Mouse (Mus musculus) T-cell, adult 2 months (primary cell): ENCODE data around the gene Cct5.
A peak's percentile ranks its signal among the peaks of the same experiment; 100 is the strongest.
"Not testable (repeated sequence)": the region's sequence is repeated elsewhere in the genome, so short reads cannot be mapped to it uniquely, and the experiment has no call there.

Experiments used
- DNase-seq: peaks from one replicate; pipeline ENCODE4 v3.0.0; 2022; ENCODE audit warnings: low spot score

Cct5 gene

DNA sequence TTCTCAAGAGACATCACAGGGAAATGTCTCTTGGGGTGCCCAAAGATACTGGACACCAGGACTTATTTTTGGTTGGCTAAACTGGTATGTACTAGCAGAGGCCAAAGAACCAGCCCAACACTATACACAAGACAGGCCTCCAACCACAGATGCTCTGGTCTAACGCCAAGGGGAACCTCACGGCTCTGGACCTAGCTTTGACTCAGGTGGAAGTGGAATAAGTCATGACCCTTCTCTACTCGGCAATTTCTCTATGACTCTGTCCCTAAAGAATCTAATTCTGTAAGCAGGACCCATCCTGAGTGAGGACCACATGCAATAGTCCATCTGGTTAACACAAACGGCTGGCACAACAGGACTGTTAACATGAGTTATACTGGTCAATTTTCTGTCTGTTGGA is 1.8 kb downstream of the Cct5 start:
- DNase-seq: no peak

DNA sequence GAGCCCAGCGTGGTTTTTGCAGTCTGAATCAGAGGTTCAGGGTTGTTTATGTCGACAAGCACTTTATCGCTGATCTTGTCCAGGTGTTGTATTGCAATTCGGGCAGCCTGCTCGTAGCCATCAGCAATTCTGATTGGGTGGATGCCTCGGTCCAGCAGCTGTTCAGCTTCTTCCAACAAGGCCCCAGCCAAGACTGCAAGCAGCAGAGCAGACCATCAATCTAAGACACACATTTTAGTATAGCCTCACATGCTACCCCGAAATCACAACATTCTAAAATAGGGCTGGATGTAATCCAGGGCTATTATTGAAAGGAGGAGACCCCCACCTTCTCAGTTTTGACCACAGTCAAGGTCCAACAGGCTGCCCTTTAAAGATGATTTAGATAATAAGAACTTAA is 6.0 kb downstream of the Cct5 start:
- DNase-seq: no peak

DNA sequence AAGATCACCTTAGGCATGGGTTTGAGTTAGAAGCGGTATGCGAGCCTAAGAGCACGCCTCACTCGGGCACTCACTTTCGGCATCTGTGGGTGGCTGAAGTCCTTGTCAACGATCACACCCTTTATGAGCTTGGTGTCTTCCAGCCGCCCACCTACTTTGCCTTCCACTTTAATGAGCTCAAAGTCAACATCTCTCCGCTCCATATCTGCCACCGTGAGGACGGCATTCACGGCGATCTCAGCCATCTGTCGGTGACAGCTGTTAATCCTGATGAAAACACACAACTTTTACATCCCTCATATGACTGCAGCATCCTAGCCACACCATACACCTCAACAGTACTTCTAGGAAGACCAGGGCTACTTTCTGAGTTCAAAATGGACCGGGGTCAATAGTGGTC is 7.3 kb downstream of the Cct5 start:
- no peak for DNase-seq

DNA sequence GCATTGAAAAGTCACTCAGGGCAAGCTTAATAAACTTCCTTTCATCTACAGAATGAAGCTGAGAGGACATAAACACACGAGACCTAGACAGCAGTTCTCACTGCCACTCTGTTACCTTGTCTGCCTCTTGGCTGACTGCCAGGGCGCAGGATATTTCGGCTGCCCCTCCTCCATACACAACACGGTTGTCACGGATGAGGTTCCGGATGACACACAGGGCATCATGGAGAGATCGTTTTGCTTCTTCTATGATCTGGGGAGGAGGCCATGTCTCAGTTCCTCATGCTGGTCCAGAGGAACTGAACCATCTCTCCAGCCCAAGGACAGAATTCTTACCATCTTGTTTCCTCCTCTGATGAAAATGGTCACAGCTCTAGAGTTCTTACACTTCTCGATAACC is 9.1 kb downstream of the Cct5 start:
- DNase-seq: no peak

DNA sequence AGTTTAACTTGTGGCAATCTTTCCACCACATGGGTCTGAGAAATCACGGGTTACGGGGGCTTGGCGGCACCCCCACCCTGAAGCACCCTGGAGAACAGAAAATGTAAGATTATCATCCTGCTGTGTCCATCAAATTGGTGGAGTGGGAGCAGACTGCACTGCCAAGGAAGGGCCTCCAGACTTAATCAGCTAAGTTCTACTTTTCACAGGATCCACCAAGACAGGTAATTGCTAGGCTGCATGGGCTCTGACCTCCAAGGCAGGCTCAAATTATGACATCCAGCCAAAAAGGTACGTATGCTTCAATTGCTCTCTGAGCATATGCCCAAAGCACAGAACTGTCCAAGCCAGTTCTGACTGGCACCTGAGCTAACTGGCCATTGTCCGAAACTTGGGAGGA is 11.4 kb downstream of the Cct5 start:
- DNase-seq: no peak

DNA sequence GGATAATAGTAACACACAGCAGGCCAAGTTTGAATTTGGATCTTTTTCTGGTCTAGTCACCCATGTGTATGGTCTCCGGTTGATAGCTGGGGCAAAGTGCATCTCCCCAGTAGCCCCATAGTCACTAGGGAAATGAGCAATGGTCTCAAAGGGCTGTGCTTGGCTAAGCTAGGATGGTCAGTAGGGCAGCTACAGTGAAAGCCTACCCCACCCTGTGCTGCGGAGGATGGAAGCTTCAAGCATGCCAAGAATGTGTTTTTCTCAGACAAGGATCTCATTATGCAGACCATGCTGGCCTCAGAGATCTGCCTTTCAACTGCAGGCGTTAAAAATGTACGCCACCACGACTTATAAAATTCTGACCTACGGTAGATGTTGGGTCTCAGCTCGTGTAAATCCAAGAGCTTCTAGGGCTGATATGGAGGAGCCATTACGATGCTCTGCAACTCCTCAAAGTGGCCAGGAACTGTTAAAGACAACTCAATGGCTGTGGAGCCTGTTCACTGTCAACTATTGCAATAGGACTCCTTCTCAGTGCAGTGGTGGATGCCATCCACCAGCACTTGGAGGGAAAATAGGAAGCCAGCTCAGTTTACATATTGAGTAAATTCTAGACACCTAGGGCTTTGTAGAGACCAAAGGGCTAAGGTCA is 12.5 kb downstream of the Cct5 start:
- no peak for DNase-seq

DNA sequence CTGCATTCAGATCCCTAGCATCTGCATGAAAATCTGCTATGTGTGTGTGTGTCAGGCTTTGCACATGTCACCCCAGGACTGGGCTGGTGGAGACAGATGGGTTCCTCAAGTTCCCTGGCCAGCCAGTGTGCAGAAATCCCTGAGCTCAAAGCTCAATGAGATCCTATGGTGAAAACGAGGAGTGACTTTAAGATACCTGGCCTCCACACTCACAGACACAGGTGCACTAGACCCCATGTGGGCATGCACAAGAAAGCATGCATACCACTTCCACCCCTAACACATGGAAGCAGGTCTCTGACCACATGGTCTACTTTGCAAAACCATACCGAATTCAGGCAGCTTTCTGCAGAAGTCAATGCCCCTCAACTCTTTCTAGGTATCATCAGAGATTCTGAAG is 13.8 kb downstream of the Cct5 start:
- no peak for DNase-seq

DNA sequence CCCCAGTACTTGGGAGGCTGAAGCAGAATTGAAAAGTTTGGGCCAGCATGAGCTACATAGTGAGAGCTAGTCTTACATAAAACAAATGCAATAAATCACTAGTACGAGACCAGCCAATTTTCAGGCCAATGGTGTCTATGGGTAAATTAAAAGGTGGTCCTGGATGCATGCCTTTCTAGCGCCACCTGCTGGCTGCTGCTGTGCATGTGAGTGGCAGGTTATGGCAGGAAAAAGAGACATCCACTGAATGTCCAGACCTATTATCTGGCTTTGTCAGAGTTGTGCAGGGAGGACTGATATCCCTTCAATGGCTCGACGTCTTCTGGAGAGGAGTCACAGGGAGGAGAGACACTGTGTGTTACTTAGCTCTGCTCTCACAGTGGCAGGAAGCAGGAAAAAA is 15.1 kb downstream of the Cct5 start:
- DNase-seq: peak; percentile 75

DNA sequence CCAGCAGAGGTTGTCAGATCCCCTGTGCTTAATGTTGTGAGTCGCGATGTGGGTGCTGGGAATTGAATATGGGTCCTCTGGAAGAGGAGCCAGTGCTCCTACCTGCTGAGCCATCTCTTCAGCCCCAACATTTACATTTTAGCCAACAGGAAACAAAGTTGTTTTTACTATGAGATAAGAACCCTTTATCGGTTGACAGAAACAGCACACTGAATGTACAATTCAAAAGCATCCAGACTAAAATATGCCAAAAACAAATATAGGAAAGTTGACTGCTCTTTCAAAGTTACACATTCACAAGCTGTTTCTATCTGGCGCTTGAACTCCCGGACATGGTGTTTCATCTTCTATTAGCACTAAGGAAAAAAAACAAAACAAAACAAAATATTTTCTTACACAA is 15.5 kb downstream of the Cct5 start:
- no peak for DNase-seq

DNA sequence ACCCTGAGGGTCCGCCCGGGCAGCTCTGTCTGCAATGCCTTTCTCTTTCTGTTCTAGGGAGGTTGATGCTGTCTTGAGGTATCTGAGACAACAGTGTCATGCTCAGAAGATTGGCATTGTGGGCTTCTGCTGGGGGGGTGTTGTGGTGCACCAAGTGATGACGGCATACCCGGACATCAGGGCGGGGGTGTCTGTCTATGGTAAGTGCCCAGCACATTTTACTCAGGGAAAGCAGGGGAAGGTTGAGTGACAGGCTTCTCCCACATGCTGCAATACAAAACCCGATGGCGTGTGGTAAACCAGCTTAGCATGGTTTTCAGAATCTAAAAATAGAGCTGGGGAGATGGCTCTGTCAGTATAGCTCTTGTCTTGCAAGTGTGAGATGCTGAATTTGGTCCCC is 16.4 kb downstream of the Cct5 start:
- peak; percentile 29 for DNase-seq

DNA sequence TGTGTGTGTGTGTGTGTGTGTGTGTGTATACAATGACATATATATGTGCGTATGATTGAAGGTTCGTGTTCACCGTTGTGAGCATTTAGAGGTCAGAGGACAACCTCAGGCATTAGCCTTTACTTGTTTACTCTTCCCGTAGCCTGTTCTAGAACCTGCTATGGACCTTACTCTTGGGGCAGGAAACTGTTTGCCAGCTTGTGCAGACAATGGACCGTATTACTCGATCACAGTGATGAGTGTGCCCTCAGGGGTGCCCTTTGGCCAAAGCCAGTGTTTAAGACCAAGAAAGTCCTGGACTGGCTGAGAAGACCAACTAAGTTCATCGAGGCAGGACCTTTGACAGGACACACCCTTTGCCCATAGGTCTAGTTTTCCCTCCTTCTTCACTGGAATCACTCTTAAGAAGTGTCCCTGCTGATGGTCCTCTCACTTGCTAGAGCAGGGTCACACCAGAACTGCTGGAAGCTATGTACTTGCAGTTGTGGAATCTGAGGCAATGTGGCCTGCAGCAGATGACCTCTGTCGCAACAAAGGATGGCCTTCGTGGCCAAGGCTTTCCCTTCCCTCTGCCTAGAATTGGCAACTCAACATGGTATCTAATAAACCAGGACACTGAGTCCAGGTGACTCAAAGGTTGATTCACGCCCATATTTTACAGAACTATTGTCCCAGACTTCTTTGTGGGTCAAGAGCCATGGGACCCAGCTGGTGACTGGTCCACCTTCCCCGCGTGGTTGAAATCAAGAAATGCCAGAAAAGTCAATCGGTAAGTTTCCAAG is 18.1 kb downstream of the Cct5 start:
- DNase-seq: no peak

DNA sequence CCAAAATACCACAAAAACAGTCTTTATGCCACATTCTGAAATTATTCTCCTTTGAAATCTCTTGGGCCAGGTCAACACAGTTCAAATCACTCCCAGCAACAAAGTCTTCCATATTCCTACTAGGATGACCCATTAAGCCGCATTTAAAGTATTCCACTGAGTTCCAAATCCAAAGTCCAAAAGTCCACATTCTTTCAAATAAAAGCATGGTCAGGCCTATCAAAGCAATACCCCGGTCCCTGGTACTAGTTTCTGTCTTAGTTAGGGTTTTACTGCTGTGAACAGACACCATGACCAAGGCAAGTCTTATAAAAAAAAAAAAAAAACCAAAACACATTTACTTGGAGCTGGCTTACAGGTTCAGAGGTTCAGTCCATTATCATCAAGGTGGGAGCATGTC is 20.5 kb downstream of the Cct5 start:
- not testable (repeated sequence) for DNase-seq

DNA sequence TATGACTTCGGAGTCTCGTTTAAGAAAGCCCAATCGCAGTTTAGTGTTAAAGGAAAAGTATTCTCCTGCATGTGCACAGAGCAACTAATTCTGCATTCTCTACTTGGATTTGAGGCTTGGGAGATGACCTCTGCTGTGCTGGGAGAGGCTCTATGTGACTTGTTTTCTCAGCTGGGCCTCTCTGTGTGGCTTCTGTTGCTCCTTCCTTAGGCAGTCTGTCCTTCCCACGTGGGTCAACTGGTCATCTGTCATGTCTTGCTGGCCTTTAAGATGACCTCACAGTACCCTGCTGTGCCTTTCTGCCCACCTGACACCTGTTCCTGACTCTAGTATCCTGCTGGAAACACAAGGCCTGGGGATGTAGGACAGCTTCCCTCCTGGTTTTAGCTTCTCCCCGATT is 25.5 kb downstream of the Cct5 start:
- no peak for DNase-seq

DNA sequence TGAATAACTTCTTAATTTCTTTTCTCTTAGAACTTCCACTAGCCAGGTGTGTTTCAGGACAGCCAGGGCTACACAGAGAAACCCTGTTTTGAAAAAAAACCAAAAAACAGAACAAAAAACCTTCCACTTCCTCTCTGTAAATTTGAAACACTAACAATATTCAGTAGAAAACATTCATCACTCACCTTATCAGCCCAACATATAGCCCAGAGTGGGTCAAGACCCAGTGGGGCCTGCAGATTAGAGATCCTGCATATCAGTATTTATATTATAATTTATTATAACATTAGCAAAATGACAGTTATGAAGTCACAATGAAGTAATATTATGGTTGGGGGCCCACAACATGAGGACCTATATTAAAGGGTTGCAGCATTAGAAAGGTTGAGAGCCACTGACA is 27.9 kb downstream of the Cct5 start:
- no peak for DNase-seq

DNA sequence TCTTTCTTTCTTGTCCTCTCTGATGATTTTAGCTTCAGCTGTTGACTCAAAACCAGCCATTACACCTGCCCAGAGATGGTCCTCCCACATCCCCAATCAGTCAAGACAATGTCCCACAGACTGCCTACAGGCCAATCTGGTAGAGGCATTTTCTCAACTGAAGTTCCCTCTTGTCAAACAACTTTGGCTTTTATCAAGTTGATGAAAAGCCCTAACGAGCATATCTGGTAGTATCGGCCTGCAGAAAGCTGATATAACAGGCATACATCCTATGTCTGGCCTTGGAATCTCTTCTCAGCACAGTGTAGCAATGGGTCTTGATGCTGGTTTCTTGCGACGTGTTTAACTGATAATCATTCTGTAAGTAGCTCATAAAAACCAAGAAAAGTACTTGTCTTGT is 28.3 kb downstream of the Cct5 start:
- DNase-seq: no peak

DNA sequence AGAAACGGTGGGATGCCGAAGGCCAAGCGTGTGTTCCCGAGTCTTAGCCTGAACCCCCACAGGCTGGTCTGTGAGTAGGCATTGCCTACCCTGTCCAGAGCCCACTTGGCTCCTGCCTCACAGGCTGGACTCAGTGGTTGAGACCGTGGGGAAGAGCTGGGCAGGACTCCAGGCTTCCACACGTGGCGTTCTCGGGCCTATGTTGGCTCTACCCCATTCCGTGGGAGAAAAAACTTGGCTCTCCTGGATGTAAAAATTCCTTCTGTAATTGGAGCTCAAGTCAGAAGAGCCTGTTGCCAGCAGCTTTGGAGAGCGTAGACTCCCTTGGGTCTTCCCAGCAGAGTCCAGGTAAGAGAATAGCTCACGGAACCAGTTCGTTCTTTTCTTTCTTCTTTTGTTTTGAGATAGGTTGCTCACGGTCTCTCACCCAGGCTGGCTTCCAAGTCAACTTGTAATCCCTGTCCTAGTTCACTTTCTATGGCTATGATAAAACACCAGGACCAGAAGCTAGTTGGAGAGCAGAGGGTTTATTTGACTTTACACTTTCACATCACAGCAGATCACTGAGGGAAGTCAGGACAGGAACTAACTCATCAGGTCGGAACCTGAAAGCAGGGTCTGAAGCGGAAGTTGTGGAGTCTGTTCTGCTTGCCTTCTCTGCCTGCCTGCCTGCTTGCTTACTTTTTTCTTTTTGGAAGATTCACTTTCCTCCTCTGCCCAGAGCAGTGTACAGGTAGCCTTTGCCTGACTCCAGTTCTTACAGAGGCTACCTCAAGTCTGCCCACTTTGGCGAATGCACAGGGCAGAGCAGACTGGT is 29.5 kb downstream of the Cct5 start:
- no peak for DNase-seq

DNA sequence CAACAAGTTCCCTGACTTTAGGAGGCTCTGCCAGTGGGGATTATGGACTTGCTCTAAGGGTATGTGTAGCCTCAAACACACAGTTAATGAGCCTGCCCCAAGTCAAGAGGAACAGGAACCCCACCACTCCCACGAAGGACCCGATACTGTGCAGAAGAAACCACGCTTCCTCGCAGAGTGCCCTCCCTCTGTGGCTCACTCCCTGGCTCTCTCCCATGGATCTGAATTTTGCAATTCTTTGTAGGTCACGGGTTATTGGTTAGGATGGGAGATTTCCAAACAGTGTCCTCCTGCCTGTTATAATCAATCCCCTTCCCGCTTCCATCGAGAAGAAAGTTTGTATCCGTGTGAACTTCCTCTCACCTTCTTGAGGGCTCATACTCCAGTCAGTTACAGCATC is 30.6 kb downstream of the Cct5 start:
- no peak for DNase-seq

DNA sequence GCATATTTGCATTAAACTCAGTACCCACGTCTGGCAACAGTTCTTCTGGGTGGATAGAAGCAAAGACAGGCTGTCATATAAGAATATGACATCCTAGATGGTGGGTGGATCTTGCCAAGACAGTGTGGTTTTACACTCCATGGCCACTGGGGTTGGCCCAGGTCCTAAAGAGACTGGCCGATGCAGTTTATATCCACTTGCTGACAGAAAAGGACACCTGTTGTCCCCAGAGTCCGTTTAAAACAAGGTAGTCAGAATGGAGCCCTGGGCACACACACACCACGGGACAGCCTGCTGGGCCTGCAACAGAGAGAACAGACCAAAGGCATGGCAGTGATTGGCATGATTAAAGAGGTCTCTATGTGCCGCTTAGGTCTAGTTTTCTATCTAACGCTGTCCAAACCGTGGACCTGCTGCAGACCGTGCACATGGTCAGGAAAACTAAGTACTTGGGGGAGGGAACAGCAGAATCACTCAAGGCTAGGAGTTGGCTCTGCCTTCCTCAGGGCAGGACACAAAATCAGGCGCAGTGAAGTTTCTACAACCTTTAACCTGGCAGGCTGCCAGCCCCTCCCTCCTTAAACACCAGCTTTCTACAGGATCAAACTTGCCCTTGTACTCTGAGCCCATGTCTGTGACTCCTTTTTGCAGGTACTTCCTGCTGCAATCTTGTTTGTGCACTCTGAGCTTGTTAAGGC is 32.1 kb downstream of the Cct5 start:
- DNase-seq: no peak

DNA sequence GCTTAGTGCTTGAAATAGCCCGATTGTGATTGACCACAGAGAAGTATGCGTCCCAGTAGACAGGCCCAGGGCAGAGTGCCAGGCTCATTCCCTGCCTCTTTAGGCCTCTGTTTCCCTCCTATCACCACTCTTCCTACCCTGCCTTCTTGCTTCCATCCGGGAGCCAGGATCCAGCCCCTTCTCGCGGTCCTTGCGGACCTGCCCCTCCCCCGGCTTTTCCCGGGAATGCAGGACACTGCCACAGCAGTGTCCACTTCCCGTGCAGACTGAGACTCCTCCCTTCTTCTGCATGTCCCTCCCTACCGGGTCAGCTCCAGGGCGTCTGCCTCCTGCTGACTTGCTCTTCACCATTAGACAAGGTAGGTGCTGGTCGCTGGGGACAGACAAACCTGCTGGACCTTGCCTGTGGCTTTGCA is 33.0 kb downstream of the Cct5 start:
- DNase-seq: no peak

DNA sequence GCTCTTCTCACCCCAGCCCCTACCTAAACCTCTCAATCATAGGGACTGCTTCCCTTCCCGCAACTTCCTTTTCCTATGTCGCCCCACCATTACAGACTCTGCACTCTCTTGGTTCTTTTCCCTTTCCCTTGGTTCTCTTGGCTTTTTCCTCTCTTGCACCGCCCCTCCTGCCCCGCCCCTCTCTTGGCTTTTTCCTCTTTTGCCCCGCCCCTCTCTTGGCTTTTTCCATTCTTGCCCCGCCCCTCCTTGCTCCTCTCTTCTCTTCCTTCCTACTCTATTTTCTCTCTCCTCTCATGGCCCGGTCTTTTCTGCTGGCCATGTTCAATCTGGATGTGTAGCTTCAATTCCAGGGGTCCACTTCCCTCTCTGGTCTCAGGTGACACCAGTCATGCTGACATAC is 34.2 kb downstream of the Cct5 start:
- no peak for DNase-seq

DNA sequence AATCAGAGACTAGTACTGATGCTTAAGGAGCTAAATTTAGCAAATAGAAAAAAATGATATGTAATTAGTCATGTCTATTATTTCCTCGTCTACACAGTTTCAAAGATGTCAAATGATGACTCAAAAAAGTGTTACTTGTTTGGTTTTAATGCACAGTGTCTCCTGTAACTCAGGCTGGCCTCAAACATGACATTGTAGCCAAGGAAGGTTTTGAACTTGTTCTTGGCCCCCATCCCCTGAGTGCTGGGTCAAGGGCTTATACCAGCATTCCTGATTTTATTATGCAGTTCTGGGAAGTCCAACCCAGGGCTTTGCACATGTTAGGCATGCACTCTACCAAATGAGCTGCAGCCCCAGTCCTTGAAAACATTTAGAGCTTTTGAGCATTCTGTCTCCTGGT is 35.8 kb downstream of the Cct5 start:
- no peak for DNase-seq

DNA sequence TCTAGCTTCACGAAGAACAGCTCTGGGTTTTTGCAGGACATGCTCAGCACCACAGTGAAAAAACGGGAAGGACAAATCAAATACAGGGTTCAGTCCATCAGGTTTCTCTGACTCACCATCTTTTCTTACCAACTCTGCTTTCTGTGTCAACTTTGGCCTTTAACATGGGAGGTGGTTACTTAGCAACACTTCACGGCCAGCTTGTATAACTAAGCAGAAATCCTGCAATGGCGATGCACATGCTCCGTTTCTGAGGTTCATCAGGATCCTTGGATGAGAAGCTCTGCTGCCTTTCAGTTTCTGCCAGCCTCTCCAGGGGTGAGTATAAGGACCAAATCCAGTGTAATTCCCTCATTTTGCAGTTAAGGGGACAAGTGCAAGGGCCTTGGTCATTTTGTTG is 36.4 kb downstream of the Cct5 start, which contains the start of gene Cmbl:
Gene Cmbl, plus strand, starts transcription at position 206 of the 400 bp plus-strand sequence.
- DNase-seq: no peak
